Mouse (Mus musculus) olfactory bulb, adult 2 months (tissue): ENCODE results near the gene Styxl1. TPM values are rescaled to one million over a fixed set of nuclear protein-coding genes. Genes with fewer than 3 reads are reported as not detected.

ENCODE experiments used
- H3K27ac ChIP-seq: fragments of 200-500 bp; 2 replicates; pipeline ENCODE4 v1.5.1; 2012; ENCODE audit warnings: low read depth, low read length; ENCODE audit not compliant: insufficient read depth
- H3K4me1 ChIP-seq: fragments of 200-500 bp; 2 replicates; pipeline ENCODE4 v1.6.1; 2012; ENCODE audit warnings: low read length; ENCODE audit not compliant: control insufficient read depth, insufficient read depth
- H3K4me3 ChIP-seq: fragments of 200-500 bp; 2 replicates; pipeline ENCODE4 v1.5.1; 2012; ENCODE audit warnings: mild to moderate bottlenecking, low read depth, low read length, moderate library complexity; ENCODE audit not compliant: insufficient read depth
- CTCF ChIP-seq: fragments of 200-500 bp; IDR thresholded peaks from 2 replicates; pipeline ENCODE4 v1.5.1; 2012; ENCODE audit warnings: low read depth, mild to moderate bottlenecking, low read length, moderate library complexity; ENCODE audit not compliant: insufficient read depth
- POLR2A ChIP-seq: fragments of 200-500 bp; IDR thresholded peaks from 2 replicates; pipeline ENCODE4 v1.6.1; 2012; ENCODE audit warnings: mild to moderate bottlenecking, low read depth, low read length, moderate library complexity; ENCODE audit not compliant: insufficient read depth
- WGBS: fragments of 180-500 bp; shearing (Covaris S2); methylation state at CpG from one replicate; pipeline ENCODE4 v1.1.7; 2018; 5-methylcytosine and 5-hydroxymethylcytosine counted together
- polyA plus RNA-seq: library from polyadenylated mRNA; stranded (reverse); fragments of >200 nt; gene quantifications from 2 replicates; pipeline ENCODE4 v1.2.4, GENCODE M21; 2012; ENCODE audit warnings: low replicate concordance; ENCODE audit not compliant: missing spikeins, insufficient read depth, insufficient read length

Gene Styxl1
- polyA plus RNA-seq, 1 experiment: not detected

GRCm38 (mm10) chr5:135733071-135733470, 45.1 kb downstream of the Styxl1 start:
- Histone ChIP-seq H3K4me3 (no peak overlapping the region), H3K27ac (no peak overlapping the region), H3K4me1 (peaks cover 6% of the 10 kb centered on the region)
- WGBS: 95% methylated on average over 4 of the region's 4 CpGs
- TF ChIP-seq POLR2A (no peak), CTCF (no peak)

- Histone ChIP-seq H3K27ac (no peak overlapping the region), H3K4me3 (no peak overlapping the region), H3K4me1 (peaks cover 20% of the 10 kb centered on the region)
- WGBS: 95% methylated on average over 16 of the region's 16 CpGs
- TF ChIP-seq POLR2A (no peak), CTCF (no peak)
These were observed 46.9 kb downstream of the Styxl1 start for GRCm38 (mm10) chr5:135731322-135731721.

- Histone ChIP-seq H3K4me3 (no peak overlapping the region), H3K27ac (no peak overlapping the region), H3K4me1 (peaks cover 24% of the 10 kb centered on the region)
- 95% methylated on average over 10 of the region's 10 CpGs for WGBS
- TF ChIP-seq POLR2A (no peak), CTCF (no peak)
These were observed 47.3 kb downstream of the Styxl1 start for GRCm38 (mm10) chr5:135730916-135731315.

GRCm38 (mm10) chr5:135730278-135730677, 47.9 kb downstream of the Styxl1 start:
- no peak for TF ChIP-seq POLR2A
- TF ChIP-seq CTCF: no peak
- 95% methylated on average over 10 of the region's 10 CpGs for WGBS
- H3K27ac ChIP-seq: no peak overlapping the region
- no peak overlapping the region for H3K4me3 ChIP-seq
- H3K4me1 ChIP-seq: peaks cover 31% of the 10 kb centered on the region

DNA sequence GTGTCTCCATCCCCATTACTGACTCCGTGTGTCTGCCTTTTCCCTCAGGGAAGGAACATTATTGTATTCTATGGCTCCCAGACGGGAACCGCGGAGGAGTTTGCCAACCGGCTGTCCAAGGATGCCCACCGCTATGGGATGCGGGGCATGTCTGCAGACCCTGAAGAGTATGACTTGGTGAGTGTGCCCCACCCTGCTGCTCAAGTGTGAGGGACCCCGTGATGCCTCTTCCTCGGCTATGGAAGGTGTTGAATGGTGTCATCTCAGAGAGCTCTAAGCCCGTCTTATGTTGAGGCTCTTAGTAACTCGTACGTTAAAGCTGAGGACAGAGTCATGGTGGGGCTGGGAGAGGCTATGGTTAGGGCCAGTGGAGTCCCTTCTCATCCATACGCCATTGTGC, 48.8 kb downstream of the Styxl1 start:
- WGBS: 93% methylated on average over 13 of the region's 13 CpGs
- H3K4me3 ChIP-seq: no peak overlapping the region
- TF ChIP-seq CTCF (no peak), POLR2A (no peak)
- H3K4me1 ChIP-seq: peaks cover 40% of the 10 kb centered on the region
- no peak overlapping the region for H3K27ac ChIP-seq

DNA sequence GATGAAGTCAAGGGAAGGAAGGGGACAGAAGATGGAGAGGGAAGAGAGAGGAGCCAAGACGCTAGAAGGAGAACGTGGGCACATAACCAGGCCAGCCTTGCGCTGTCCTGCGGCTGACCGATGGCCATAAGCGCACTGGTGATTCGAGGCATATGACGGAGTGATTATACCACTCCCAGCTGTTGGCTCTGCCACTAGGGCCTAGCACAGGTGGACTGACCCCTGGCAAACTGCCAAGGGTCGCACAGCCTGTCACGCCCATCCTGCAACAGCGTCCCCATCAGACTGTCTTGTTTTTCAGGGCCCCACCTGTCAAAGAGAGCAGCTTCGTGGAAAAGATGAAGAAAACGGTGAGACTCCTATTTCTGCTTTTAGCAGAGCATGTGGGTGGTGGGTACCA, 49.8 kb downstream of the Styxl1 start:
- TF ChIP-seq POLR2A: no peak
- TF ChIP-seq CTCF: no peak

DNA sequence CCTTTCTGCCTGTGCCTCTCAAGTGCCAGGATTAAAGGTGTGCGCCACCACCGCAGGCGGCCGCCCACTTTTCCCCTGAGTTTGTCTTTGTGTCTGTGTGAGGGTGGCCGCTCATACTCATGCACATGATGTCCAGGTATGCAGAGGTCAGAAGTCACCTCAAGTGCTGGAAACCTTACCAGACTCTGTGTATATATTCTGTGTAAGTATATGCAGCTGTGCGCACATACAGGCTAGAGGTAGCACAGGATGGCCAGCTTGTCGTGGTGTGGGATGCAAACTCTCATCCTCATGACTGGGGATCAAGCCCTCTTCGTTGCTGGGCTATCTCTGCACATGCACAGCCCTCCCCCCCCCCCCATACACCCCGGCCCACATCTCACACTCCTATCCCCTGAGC, 50.3 kb downstream of the Styxl1 start:
- 97% methylated on average over 9 of the region's 9 CpGs for WGBS
- no peak overlapping the region for H3K27ac ChIP-seq
- no peak overlapping the region for H3K4me3 ChIP-seq
- TF ChIP-seq POLR2A: no peak
- TF ChIP-seq CTCF: no peak
- peaks cover 47% of the 10 kb centered on the region for H3K4me1 ChIP-seq

More for the DNA sequence above, 49.8 kb downstream of the Styxl1 start:
- Histone ChIP-seq H3K4me3 (no peak overlapping the region), H3K4me1 (peaks cover 44% of the 10 kb centered on the region), H3K27ac (no peak overlapping the region)
- WGBS: 89% methylated on average over 13 of the region's 13 CpGs

DNA sequence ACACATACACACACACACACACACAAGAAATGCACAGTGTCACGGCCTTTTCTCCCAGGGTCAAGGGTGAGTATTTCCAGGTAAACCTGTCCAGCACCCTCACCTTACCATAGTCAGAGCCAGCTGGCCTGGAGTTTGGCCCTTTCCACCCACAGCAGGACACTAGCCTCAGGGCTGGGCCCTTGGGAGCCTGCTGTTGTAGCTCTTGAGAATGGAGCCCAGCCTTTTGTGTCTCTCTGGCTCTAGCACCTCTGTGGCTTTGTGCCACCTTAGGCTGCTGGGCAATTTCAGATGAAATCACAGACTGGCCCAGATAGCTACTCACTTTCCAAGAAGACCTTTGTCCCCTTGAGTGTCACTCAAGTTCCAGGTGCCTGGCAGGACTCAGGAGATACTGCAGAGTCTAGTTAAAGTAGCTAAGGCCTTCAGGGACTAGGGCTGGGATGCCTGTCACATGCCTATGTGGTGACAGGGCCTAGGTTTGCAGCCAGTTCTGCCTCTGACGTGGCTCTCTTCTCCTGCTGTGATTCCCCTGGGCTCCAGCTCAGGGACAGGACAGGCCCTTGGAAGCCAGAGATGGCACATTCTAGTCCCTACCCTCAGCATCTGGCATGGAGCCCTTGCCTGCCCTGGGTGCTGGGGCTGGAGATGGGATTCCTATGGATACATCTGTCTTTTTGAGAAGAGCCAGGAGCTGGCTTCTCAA, 51.4 kb downstream of the Styxl1 start:
- Histone ChIP-seq H3K4me3 (peak overlapping the region; percentile 33), H3K4me1 (peaks cover 53% of the 10 kb centered on the region), H3K27ac (peak overlapping the region; percentile 73; the same call in 1 of the 2 replicates)
- no peak for TF ChIP-seq CTCF
- TF ChIP-seq POLR2A: no peak
- 66% methylated on average over 2 of the region's 2 CpGs for WGBS

DNA sequence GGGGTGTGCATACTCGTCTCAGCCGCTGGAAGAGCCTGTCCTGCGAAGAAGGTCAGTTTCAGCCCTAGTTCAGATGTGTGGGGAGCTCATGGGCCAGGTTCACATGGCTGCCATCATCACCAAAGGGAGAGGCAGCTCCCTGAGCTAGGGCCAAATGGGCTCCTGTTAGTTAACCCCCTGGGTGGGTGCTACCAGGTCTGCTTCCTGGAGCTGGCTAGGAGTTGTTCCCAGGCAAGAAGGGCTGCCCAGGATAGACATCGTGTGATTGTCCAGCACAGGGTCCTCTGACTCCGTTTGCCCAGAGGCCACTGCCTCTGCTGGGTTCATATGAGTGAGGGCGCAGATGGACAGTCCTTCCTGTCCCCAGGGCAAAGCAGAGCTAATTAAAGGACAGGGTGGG, 52.2 kb downstream of the Styxl1 start:
- Histone ChIP-seq H3K4me3 (peak overlapping the region; percentile 33), H3K4me1 (peaks cover 56% of the 10 kb centered on the region), H3K27ac (peak overlapping the region; percentile 73)
- no peak for TF ChIP-seq POLR2A
- TF ChIP-seq CTCF: no peak
- 27% methylated on average over 6 of the region's 6 CpGs for WGBS

GRCm38 (mm10) chr5:135725391-135725841, 52.8 kb downstream of the Styxl1 start:
- WGBS: 2% methylated on average over 8 of the region's 8 CpGs
- Histone ChIP-seq H3K4me3 (peak overlapping the region; percentile 33), H3K4me1 (peaks cover 56% of the 10 kb centered on the region), H3K27ac (peak overlapping the region; percentile 99)
- TF ChIP-seq CTCF (no peak), POLR2A (no peak)
